Mouse (Mus musculus): ENCODE measurements around the gene Ssc5d.

Gene Ssc5d

DNA sequence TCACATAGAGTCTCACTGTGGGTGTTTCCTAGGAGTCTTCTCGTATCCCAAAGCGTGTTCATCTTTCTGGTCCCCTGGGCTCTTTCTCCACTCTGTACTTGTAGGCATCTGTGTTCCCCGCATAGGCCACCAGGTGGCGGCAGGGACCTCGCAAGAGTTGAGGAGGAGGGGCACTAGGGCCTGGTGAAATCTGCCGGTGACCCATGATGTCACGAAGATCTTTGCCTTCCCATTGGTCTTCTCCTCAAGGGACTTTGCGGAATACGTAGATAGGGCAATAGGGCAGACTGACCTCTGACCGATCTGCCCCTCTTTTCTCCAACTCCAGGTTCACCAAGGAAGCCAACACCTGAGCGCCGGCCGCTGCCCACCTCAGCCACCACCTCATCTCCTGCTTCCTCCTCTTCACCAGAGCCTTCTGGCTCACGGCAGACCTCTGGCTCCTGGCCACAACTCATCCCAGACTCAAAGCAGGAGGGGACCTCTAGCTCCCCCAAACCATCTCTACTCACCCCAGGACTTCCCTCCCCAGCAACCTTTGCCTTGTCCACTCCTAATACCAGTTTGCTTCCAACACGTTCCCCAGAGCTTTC, 17.7 kb downstream of the Ssc5d start:
- DNase-seq (ENCODE audit: extremely low read depth, low read depth, low spot score), result peak; percentile 34

DNA sequence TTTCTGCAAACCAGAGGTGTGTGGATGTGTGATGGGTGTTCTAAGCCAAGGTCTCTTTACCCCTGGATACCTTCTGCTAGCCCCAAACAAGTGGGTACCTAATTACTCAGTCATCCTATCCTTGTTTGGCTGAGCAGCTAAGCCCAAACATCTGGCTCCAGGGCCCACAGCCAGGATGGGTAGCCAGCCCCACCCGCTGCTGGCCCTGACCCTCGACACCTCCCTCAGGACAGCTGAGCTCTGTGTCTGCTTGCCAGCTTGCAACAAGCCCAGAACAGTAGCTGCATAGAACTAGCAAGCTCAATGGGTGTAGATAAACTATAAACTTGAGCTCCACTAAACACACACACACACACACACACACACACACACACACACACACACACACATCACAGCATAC, 22.3 kb downstream of the Ssc5d start:
- no peak for DNase-seq (ENCODE audit: extremely low read depth, low read depth, low spot score)

DNA sequence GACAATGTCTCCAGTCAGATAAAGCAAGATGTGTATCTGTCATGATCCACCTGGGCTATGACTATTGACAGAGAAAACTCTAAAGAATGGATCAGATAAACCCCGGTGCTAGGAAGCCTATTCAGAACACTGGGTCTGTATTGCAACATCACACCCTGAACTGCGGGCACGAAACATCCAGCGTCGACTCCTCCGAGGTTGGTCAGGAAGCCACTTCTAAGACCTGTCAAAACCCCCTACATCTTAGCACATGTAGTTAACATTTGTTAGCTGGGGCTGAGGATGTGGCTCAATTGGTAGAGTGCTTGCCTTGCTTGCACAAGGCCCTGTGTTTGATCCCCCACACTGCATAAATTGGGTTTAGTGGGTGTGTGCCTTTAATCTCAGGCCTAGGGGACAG, 22.8 kb downstream of the Ssc5d start:
- DNase-seq (ENCODE audit: extremely low read depth, low read depth, low spot score), result no peak

DNA sequence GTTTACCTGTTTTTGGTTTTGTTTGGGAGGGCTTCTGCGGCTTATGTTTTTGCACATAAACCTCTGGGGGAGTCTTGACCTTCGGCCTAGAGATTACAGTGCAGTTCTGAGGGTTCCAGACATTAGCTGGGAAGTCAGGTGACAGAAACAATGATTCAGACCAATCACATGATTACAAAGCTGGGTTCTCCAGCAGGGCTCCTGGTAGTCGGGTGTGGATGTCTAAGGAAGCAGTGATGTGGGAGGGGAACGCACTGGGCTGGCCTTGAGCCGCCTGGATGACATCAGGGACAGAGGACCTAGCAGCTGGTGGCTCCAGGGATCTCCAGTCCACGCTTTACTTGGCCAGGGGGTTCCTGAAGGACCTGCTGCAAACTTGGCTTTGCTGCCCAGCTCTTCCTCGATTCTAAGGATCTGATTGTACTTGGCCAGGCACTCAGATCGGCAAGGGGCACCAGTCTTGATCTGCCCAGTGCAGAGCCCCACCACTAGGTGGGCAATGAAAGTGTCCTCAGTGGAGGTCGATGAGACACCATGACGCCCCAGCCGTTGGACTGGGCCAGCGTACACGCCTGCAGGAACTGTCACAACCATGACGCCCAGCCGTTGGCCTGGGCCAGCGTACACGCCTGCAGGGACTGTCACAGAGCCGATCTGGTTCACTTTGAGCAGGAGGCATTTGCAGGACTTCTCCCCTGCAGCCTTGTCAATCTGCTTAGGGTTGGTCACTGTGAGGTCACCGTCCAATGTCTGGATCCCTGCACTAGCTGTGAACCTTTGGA, 25.2 kb downstream of the Ssc5d start:
- no peak for DNase-seq (ENCODE audit: extremely low read depth, low read depth, low spot score)

DNA sequence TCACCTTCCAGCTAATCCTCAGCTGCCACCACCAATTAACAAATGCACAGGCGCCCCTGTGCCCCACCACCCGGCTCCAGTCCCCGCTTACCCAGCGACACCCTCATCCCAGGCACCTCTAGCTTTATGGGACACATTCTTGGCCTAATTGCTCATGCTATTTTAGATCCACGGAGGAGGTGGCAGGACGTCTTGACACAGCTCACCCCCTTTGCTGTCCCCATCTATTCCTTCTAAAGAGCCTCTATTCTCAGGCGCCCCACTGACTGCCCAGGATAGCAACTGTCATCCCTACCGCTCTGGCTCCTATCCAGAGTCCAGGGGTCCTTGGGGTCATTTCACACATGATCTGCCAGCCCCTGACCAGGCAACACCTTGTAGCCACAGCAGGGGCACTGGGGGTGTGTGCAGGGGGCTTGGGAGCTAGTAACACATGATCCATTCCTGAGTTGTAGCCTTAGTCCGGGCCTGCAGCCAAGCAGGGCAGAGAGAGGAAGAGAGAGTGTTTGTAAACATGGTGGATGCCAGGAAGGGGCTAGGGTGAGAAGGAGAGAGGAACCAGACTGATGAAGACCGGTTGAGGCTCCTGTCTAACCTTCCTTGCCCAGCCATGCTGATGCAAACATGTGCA, 28.3 kb downstream of the Ssc5d start:
- no peak for DNase-seq (ENCODE audit: extremely low read depth, low read depth, low spot score)

DNA sequence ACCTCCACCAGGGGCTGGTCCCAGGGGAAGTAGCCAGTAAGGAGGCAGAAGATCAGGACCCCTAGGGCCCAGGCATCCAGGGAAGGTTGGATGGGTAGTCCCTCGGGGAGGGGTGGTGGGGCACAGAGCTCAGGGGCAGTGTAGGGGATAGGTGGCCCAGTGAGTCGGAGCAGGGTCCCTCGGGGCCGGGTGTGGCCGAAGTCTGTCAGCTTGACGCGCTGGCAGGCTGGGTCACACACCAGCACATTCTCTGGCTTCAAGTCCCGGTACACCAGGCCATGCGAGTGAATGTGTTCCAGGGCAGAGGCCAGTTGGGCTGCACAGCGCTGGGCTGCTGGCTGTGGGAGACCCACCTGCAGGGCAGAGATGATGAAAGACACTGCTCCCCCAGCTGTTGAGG, 31.8 kb downstream of the Ssc5d start:
- no peak for DNase-seq (ENCODE audit: extremely low read depth, low read depth, low spot score)

DNA sequence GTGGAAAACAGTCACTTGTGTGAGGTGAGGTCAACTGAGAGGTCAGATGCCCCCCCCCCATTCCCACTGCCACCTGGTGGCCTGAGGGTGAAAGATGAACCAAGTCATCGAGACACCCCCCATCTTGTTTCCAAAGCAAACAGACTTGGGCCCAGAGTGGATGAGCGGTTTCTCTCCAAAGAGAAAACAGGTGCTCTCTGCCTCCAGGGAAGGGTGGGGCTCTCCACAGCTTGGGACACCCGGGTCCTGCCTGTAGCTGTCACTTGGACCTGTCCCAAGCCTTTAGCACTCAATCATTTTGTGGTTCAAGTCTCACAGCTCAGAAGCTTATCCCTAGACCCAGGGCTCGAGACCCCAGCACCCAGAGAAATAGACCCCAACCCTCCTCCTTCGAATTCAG, 37.9 kb downstream of the Ssc5d start:
- DNase-seq (ENCODE audit: extremely low read depth, low read depth, low spot score), result no peak

DNA sequence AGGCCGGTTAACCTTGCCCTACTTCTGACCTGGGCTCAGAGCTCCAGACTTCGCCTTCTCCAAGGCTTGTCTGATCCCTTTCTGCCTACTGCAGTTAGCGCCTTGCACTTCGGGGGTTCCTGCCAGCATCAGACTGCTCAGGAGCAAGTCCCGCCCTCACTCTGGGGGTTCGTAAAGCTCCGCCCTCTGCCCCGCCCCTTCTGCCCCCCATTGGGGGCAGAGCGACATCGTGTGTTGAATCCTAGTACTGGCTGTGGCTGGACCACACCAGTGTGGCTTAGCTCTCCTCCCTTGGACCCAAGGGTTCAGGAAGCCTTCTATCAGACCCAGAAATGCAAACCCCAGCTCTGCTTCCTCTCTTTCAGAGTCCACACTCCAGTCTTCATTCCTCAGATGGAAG, 38.7 kb downstream of the Ssc5d start, which contains the start of gene Sbk2:
Gene Sbk2, minus strand, starts transcription at position 135 of the 400 bp plus-strand sequence.
- DNase-seq (ENCODE audit: extremely low read depth, low read depth, low spot score), result no peak

DNA sequence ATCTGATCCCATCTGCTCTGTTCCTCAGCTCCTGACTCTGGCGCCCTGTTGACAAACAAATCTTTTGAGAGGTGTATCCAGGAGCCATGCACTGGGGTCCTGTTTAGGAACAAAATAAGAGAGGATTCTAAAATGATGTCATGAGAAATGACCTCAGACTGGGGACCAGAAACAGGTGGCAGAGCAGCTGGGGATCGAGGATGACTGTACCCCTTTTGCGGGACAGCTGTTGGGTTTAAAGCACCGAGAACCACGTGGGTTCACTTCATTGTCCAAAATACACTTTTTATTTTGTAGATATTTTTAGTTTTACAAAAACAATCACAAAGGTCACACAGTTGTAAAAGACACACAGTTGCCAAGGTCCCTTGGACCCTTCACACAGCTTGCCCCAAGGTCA, 39.4 kb downstream of the Ssc5d start:
- DNase-seq (ENCODE audit: extremely low read depth, low read depth, low spot score), result no peak

DNA sequence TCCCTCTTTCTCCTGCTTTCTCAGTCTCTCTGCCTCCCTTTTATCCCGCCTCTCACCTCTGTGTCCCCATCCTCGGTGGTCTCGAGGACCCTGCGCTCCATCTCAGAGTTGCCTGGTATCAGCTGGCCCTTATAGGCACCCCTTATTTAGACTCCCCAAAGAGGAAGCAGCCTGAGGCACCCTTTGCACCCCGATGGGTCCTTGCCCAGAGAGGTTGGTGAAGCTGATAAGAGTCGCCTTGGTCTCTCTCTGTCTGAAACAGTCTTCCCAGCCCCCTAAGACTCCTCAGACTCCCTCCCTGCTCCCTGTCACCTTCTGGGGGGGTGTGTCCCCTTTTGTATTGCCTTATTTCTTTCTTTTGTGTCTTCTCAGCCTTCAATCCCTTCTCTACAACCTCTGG, 45.5 kb downstream of the Ssc5d start, which contains the start of gene Sbk3:
Gene Sbk3, minus strand, starts transcription at position 101 of the 400 bp plus-strand sequence.
- no peak for DNase-seq (ENCODE audit: extremely low read depth, low read depth, low spot score)

DNA sequence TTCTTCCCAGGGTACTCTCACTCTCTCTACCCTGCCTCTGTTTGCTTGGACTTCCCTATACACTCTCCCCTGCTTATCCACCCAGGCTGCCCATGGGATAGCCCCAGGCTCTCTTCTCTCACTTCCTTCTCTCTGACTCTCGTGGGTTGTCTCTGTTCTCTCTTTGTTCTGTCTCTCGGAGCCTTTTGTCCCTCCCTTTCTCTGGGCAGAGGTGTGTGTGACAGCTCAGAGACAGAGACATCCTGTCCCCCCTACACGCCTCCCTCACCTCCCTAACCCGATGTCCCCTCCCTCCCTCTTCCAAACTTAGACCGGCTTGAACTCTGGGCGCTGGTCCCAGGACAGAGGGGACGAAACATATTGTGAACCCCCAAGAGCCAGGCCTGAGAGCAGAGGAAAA, 46.1 kb downstream of the Ssc5d start:
- DNase-seq (ENCODE audit: extremely low read depth, low read depth, low spot score), result no peak

DNA sequence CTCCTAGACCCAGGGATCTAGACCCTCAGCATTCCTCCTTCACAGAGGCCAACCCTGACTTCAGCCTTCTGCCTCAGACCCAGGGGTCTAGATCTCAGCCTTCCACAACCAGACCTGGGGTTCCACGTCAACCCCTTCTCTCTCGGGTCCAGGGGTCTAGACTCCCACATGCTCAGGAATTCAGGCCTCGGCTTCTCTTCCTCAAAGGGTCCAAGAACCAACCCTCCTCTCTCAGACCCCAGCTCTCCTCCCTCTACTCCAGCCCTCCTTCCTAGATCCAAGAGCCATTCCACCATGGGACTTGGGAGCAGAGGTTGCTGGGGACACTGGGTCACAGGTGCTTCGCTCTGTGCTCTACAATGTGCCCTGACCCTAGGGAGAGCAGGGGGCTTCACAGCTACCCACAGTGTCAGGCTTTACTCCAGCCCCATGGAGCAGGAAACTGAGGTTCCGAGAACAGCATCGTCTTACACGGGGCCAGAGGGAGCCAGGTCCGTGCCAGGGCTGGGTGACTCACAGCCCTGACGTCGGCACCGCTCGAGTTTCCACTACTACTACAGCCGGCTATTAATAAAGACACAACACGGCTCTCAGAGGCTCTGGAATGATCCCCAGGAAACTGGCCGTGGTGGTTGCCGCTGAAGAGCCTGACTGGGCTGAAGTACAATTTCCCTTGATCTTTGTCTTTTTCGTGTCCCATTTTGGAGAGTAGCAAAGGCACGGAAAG, 46.9 kb downstream of the Ssc5d start:
- DNase-seq (ENCODE audit: extremely low read depth, low read depth, low spot score), result no peak

DNA sequence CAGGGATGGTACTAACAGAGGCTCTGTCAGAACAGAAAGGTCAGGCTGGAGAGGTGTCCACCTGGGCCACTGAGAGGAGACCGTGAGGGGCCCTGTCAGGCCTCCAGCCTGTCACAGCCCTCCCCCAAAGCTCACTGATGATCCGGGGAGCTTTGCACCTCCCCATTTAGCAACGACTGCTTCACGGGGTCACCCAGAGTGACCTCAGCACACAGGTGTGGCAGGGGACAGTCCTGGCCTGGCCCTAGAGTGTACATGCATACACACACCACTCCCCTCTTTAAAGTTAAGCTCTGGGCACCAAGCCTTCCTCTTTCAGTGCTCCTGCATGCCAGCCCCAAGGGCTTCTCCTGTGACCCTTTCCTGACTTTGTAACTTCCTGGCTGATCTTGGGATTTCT, 49.9 kb downstream of the Ssc5d start:
- no peak for DNase-seq (ENCODE audit: extremely low read depth, low read depth, low spot score)

DNA sequence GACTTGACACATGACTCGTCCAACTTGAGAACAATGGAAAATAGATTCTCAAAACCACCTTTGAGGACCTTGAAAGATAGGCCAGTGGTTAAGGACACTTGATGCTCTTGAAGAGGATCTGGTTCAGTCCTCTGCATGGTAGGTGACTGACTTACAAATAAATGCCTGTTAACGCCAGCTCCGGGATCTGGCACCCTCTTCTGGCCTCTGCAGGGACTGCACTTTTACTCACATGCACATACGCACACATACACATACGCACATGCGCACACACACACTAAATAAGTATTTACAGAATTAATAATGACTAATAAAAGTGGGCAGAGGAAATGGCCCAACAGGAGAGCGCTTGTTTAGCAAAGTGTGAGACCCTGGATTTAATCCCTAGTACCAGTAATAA, 51.2 kb downstream of the Ssc5d start:
- DNase-seq (ENCODE audit: extremely low read depth, low read depth, low spot score), result no peak

DNA sequence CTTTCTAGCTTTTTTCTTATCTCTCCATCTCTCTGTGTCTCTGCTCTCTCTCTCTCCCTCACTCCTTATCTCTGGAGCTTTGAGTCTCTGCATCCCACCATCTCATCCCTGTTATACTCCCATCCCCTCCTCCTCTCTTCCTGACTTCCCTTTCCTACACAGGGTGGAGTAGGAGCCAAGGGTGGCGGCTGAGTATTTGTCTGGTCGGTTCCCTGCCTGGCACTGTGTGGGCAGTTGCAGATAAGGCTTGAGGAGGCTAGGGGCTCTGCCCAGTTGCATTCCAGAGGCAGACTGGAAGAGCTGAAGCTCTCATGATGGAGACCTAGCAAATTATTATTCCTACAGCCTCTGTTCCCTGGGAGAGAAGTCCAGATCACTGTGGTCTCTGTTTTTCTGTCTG, 62.7 kb downstream of the Ssc5d start:
- DNase-seq (ENCODE audit: extremely low read depth, low read depth, low spot score), result no peak

DNA sequence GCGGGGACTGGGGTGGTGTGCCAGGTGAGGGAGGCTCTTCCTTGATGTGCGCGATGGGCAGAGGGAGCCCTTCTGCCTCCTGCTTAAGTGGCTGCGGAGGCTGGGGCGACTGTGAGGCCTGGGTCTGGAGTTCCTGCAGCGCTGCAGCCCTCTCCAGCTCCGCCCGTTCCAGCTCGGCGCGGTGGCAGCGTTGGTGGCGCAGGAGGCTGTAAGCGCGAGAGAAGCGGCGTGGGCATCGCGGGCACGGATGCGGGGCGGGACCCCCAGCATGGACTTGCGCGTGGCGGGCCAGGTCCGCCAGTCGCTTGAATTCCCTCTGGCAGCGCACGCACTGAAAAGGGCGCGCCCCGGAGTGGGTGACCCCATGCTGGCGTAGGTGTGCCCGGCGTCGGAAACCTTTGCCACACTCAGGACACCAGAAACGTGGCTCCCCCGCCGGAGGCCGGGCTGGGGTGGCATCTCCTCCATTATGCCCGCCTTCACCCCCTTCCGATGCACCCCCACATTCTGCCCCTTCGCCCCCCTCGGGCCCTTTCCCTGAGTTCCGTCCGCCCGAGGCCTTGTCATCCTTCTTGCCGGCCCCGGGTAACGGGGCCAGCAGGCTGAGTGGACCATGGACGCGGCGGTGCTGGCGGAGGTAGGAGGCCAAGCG, 67.9 kb downstream of the Ssc5d start:
- DNase-seq (ENCODE audit: extremely low read depth, low read depth, low spot score), result no peak

DNA sequence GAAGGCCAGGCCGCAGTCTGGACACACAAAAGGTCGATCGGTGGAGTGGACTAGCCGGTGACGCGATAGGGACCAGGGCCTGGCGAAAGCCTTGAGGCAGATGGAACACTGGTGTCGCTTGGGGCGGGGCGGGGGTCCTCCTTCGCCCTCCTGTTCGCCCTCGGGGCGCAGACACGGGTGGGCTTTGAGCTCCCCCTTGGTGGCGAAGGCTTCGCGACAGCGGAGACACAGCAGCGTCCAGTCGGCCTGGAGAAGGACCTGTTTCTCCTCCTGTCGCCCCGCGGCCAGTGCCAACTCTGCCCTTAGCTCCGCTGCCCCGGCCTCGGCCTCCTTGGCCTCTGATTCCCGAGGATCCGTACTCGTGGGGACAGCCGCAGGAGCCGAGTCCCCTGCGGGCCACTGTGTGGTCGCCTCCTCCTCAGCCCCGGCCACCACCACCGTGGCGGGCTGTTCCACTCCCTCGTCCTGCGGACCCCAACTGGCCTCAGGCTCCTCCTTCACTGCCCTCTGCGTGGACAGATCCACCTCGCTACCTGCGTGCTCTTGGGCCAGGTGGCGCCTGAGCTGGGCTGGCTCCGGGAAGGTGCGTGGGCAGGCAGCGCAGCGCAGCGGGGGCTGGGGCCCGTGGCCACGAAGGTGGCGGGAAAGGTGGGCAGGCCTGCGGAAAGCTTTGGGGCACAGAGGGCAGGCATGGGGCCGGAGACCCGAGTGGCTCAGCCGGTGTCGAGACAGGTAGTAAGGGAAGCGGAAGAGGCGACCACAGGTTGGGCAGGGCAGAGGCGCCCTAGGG, 68.6 kb downstream of the Ssc5d start:
- DNase-seq (ENCODE audit: extremely low read depth, low read depth, low spot score), result no peak
